Mouse (Mus musculus) limb, embryonic 11.5 days (tissue): ENCODE measurements around the gene Rln3. TPM values are rescaled to one million over a fixed set of nuclear protein-coding genes. Genes with fewer than 3 reads are reported as not detected.
"Not testable (repeated sequence)": the region's sequence is repeated elsewhere in the genome, so short reads cannot be mapped to it uniquely, and the experiment has no call there.

Experiments used
- ATAC-seq: fragments of 200-750 bp; cut with Nextera tagmentation; 2 replicates; pipeline ENCODE4 v1.8.0; 2017; ENCODE audit warnings: low read depth; ENCODE audit not compliant: insufficient number of reproducible peaks, low FRiP score, low TSS enrichment
- DNase-seq: peaks from one replicate; pipeline ENCODE4 v3.0.0-alpha.2; 2015; ENCODE audit warnings: low spot score
- H3K27ac ChIP-seq: fragments of 300-500 bp; sonication (generic); replicated peaks from 2 replicates; pipeline ENCODE4 v1.5.1; 2014; ENCODE audit warnings: low read depth, mild to moderate bottlenecking, low read length
- H3K27me3 ChIP-seq: fragments of 300-500 bp; sonication (generic); 2 replicates; pipeline ENCODE4 v1.6.1; 2014; ENCODE audit warnings: mild to moderate bottlenecking, low read length, mixed read lengths; ENCODE audit not compliant: control insufficient read depth, insufficient read depth
- H3K36me3 ChIP-seq: fragments of 300-500 bp; sonication (generic); 2 replicates; pipeline ENCODE4 v1.6.1; 2014; ENCODE audit warnings: mild to moderate bottlenecking, low read length, moderate library complexity, mixed read lengths; ENCODE audit not compliant: control insufficient read depth, insufficient read depth
- H3K4me1 ChIP-seq: fragments of 300-500 bp; sonication (generic); 2 replicates; pipeline ENCODE4 v1.6.1; 2014; ENCODE audit warnings: low read length, mixed read lengths; ENCODE audit not compliant: control insufficient read depth, insufficient read depth
- H3K4me2 ChIP-seq: fragments of 300-500 bp; sonication (generic); 2 replicates; pipeline ENCODE4 v1.6.1; 2014; ENCODE audit warnings: low read depth, mild to moderate bottlenecking, moderate library complexity; ENCODE audit not compliant: severe bottlenecking
- H3K4me3 ChIP-seq: fragments of 300-500 bp; sonication (generic); 2 replicates; pipeline ENCODE4 v1.5.1; 2014; ENCODE audit warnings: low read depth, low read length
- H3K9ac ChIP-seq: fragments of 300-500 bp; sonication (generic); 2 replicates; pipeline ENCODE4 v1.6.1; 2014; ENCODE audit warnings: mild to moderate bottlenecking, low read length
- H3K9me3 ChIP-seq: fragments of 300-500 bp; sonication (generic); 2 replicates; pipeline ENCODE4 v1.6.1; 2016; ENCODE audit warnings: low read length; ENCODE audit not compliant: control insufficient read depth
- WGBS: fragments of 180-500 bp; shearing (Covaris S2); extraction: QIAGEN DNeasy Blood & Tissue Kit; methylation state at CpG from one replicate; pipeline ENCODE4 v1.1.7; 2014; 5-methylcytosine and 5-hydroxymethylcytosine counted together
- polyA plus RNA-seq: library from polyadenylated mRNA; unstranded; fragments of >200 nt; fragmentation: Nextera tagmentation; extraction: Ambion mirVana; gene quantifications from 2 replicates; pipeline ENCODE4 v1.2.1, GENCODE M21; 2014

The Rln3 gene
- polyA plus RNA-seq, 1 experiment from 2014 or later: not detected

DNA sequence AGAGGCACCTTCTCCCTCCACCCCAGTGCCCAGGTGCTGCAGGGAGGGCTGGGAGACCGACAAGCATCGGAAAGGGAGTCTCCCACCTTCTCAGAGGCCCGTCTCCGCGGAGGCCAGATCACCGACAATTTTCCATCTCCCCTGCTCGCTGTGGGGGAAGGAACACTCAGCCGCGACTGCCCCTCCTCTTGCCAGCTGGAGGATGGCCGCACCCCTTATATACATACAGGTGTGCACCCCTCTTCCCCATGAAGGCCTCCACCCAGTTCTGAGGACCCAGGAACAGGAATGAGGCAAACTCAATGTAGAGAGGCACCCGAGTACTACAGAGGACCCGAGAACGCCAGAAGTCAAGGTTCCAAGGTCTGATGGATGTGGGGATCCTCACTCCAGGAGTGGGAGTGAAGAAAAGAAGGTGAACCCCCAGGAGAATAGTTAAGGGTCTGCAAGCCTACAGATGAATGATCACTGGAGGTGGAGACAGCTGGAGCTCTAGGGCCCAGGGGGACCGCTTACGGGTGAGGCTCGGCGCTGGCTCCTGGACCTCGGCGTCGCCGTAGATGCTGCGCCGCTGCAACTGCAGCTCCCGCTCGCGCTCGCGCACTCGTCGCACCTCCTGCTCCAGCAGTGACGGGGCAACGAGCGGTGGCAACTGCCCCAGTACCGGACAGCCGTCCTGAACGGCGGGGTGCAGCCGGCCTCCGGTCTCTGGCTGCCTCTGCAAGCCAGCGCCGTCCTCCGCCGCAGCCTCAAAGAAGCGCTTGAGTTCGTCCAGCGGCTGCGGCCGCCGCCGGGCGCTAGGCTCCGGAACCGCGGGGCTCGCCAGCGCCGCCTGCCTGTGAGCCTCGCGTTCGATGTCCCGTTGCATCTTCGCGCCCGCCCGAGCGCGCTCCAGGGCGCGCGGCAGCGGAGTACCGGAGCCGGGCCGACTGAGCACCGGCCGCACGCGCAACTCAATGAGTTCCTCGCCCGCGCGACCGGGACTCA lies 33.9 kb downstream of the Rln3 start:
- no peak; the same call in 1 of the 2 replicates for ATAC-seq
- DNase-seq: peak; percentile 82
- peak overlapping the region; percentile 56 for H3K9ac ChIP-seq
- WGBS: 2% methylated on average over 79 of the region's 83 CpGs
- H3K36me3 ChIP-seq: no peaks in the 10 kb centered on the region
- peak overlapping the region; percentile 93 for H3K4me2 ChIP-seq
- H3K27ac ChIP-seq: no peak overlapping the region
- H3K9me3 ChIP-seq: no peaks in the 10 kb centered on the region; the same call in 1 of the 2 replicates
- H3K27me3 ChIP-seq: peaks cover 36% of the 10 kb centered on the region
- H3K4me1 ChIP-seq: peaks cover 23% of the 10 kb centered on the region
- H3K4me3 ChIP-seq: peak overlapping the region; percentile 49

DNA sequence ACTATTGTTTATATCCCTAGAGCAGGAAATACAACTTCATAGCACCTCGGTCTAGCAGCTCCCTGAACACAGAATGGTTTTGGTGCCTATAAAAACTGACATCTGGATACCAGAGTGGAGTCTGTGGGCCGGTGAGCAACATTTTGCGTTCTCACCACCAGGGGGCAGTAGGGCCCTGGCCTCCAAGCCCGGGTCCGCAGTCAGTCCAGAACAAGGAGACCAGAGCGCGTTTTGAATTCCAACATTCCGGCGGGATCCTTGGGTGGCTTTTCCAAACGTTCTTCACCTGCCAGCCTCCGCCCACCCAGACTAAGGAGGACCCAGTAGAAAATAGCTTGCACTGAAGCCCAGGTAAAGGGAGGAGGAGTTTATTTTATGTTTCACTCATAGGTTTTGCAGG lies 34.9 kb downstream of the Rln3 start:
- ATAC-seq (no peak), DNase-seq (peak; percentile 95)
- under 1% methylated on average over 11 of the region's 11 CpGs for WGBS
- no peak overlapping the region for H3K9ac ChIP-seq
- H3K9me3 ChIP-seq: no peaks in the 10 kb centered on the region
- H3K27ac ChIP-seq: no peak overlapping the region
- H3K36me3 ChIP-seq: no peaks in the 10 kb centered on the region
- H3K27me3 ChIP-seq: peaks cover 36% of the 10 kb centered on the region
- peaks cover 23% of the 10 kb centered on the region for H3K4me1 ChIP-seq
- H3K4me2 ChIP-seq: no peak overlapping the region
- no peak overlapping the region for H3K4me3 ChIP-seq

DNA sequence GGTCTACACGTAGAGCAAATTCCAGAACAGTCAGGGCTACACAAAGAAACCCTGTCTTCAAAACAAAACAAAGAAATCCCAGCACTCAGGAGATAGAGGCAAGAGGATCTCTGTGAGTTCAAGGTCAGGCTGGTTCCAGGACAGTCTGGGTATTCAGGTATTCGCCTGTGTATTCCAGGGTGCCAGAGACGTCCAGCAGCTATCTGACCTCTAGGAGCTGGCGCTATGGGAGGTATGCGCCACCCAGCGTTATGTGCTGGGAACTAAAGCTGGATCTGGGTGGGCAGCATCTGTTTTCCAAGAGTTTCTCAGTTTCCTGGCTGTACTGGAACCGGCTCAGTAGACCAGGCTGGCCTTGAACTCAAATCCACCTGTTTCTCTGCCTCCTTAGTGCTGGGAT lies 36.4 kb downstream of the Rln3 start:
- DNase-seq (no peak), ATAC-seq (no peak)
- WGBS: 36% methylated on average over 7 of the region's 7 CpGs
- H3K4me1 ChIP-seq: peaks cover 27% of the 10 kb centered on the region
- H3K4me3 ChIP-seq: no peak overlapping the region
- no peak overlapping the region for H3K4me2 ChIP-seq
- H3K9ac ChIP-seq: no peak overlapping the region
- H3K36me3 ChIP-seq: no peaks in the 10 kb centered on the region
- peaks cover 34% of the 10 kb centered on the region for H3K27me3 ChIP-seq
- H3K9me3 ChIP-seq: no peaks in the 10 kb centered on the region
- H3K27ac ChIP-seq: no peak overlapping the region

GRCm38 (mm10) chr8:84005502-84005901 lies 39.3 kb downstream of the Rln3 start:
- not testable (repeated sequence) for H3K4me3 ChIP-seq, H3K9me3 ChIP-seq, H3K27me3 ChIP-seq, DNase-seq, H3K9ac ChIP-seq, H3K27ac ChIP-seq, H3K36me3 ChIP-seq, H3K4me2 ChIP-seq, ATAC-seq
- H3K4me1 ChIP-seq: peaks cover 11% of the 10 kb centered on the region
- 94% methylated on average over 7 of the region's 7 CpGs for WGBS

DNA sequence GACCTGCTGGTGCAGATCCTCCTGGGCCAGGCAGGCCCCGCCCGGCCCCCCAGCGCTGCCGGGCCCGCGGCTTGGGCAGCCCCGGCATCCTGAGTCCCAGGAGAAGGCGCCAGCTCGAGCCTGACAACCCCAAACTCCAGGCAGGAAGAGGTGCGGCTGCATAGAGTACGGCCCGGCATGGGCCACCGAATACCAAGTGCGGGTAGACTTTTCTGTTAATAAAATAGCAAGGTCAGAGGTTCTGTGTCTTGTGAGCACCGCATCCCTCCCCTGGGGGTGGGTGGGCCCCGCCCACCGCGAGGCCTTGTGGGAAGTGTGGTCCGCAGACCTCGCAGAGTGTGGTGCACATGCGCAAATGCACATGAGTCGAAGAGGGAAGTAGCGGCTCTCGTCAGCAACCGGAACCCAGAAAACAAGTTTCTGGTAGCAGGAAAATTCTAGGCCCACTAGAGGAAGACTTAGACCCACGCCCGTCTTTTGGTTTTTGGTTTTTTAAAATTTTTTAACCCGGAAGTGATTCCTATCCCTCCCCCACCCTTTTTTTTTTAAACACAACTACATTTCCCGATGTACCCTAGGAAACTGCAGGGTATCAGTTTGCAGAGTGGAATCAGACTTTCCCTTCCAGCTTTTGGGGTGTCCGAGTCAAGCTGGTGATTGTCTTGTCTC lies 40.1 kb downstream of the Rln3 start:
- Histone ChIP-seq H3K27me3 (0 out of 2 replicates have a peak, but pooled peaks cover 6% of the 10 kb centered on the region), H3K36me3 (peaks cover 1% of the 10 kb centered on the region; the same call in 1 of the 2 replicates), H3K4me3 (peak overlapping the region; percentile 40), H3K4me1 (peaks cover 9% of the 10 kb centered on the region), H3K4me2 (peak overlapping the region; percentile 76), H3K27ac (peak overlapping the region; percentile 49; the same call in 1 of the 2 replicates), H3K9me3 (no peaks in the 10 kb centered on the region), H3K9ac (peak overlapping the region; percentile 60)
- WGBS: 1% methylated on average over 30 of the region's 30 CpGs
- peak; percentile 94 for DNase-seq
- ATAC-seq: peak; percentile 77

- H3K27ac ChIP-seq: no peak overlapping the region
- peak overlapping the region; percentile 76 for H3K4me2 ChIP-seq
- peak overlapping the region; percentile 40 for H3K4me3 ChIP-seq
- peaks cover 5% of the 10 kb centered on the region; the same call in 1 of the 2 replicates for H3K36me3 ChIP-seq
- 0 out of 2 replicates have a peak, but pooled peaks cover 6% of the 10 kb centered on the region for H3K27me3 ChIP-seq
- ATAC-seq (no peak), DNase-seq (no peak)
- no peaks in the 10 kb centered on the region for H3K9me3 ChIP-seq
- H3K9ac ChIP-seq: no peak overlapping the region; the same call in 1 of the 2 replicates
- H3K4me1 ChIP-seq: peaks cover 18% of the 10 kb centered on the region
- WGBS: 75% methylated on average over 6 of the region's 6 CpGs
Measured at GRCm38 (mm10) chr8:84003612-84004246, 41.1 kb downstream of the Rln3 start.

DNA sequence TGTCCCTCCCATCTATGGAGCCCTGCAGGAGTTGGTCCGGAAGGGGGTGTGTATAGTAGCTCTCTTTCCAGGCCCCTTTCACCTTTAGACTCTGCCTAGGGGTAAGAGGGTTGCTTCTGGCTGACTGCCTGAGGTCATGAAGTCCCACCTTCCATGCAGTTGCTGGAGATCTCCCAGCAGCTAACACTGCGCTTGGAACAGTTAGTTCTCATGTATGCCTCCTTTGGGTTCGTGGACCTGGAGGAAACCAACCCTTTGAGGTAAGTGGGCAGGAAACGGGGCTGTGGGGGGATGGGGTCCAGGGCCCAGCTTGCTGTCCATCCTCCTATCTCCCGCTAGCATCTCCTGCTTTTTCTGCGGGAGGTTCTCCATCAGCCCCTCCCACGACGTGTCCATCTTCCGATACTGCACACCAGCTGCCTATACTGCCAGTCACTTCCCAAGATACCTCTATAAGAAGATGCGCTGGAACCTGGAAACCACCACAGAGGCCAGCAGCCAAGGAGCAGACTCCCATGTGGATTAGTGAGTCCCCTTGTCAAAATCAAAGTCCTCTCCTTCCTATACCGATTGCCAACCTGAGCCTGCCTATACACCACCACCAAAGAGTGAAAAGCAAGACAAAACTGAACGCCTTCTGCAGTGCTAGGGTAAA lies 41.7 kb downstream of the Rln3 start:
- Histone ChIP-seq H3K36me3 (peaks cover 5% of the 10 kb centered on the region; the same call in 1 of the 2 replicates), H3K27me3 (0 out of 2 replicates have a peak, but pooled peaks cover 6% of the 10 kb centered on the region), H3K4me1 (peaks cover 18% of the 10 kb centered on the region), H3K9ac (no peak overlapping the region), H3K4me2 (no peak overlapping the region), H3K27ac (no peak overlapping the region), H3K4me3 (no peak overlapping the region), H3K9me3 (no peaks in the 10 kb centered on the region)
- ATAC-seq (no peak), DNase-seq (no peak)
- 71% methylated on average over 12 of the region's 12 CpGs for WGBS
